Mouse (Mus musculus) cerebellum, adult 11-12 months (tissue): ENCODE data around the gene Agt.
A peak's percentile ranks its signal among the peaks of the same experiment; 100 is the strongest.

ENCODE experiments used
- DNase-seq: peaks from one replicate; pipeline ENCODE4 v3.0.0; 2022

The Agt gene

GRCm38 (mm10) chr8:124569593-124569992 lies at the start of gene Agt:
Gene Agt (minus strand): TSS chr8:124569706.
- DNase-seq, result peak; percentile 64

- DNase-seq, result no peak
Observed at GRCm38 (mm10) chr8:124618252-124618651, 48.7 kb upstream of the Agt start.

- peak; percentile 84 for DNase-seq
Observed at GRCm38 (mm10) chr8:124617266-124617869, 47.9 kb upstream of the Agt start.

GRCm38 (mm10) chr8:124614325-124614724 lies 44.8 kb upstream of the Agt start:
- no peak for DNase-seq

- DNase-seq, result no peak
Observed at GRCm38 (mm10) chr8:124608972-124609353, 39.5 kb upstream of the Agt start.

GRCm38 (mm10) chr8:124608239-124608971 lies 38.9 kb upstream of the Agt start:
- no peak for DNase-seq

- no peak for DNase-seq
Observed at GRCm38 (mm10) chr8:124604066-124604465, 34.6 kb upstream of the Agt start.

GRCm38 (mm10) chr8:124589393-124589792 lies 19.9 kb upstream of the Agt start:
- no peak for DNase-seq

GRCm38 (mm10) chr8:124586556-124586955 lies 17.1 kb upstream of the Agt start:
- DNase-seq, result no peak

- peak; percentile 83 for DNase-seq
Observed at GRCm38 (mm10) chr8:124585718-124586425, 16.4 kb upstream of the Agt start.

GRCm38 (mm10) chr8:124576751-124577150 lies 7.2 kb upstream of the Agt start:
- DNase-seq, result no peak

GRCm38 (mm10) chr8:124575811-124576210 lies 6.3 kb upstream of the Agt start, which contains the start of gene Capn9:
Gene Capn9 (plus strand): TSS chr8:124576111.
- DNase-seq, result no peak

- peak; percentile 84 for DNase-seq
Observed at GRCm38 (mm10) chr8:124573552-124574340, 4.2 kb upstream of the Agt start.

- no peak for DNase-seq
Observed at GRCm38 (mm10) chr8:124572430-124572775, 2.9 kb upstream of the Agt start.

- DNase-seq, result no peak
Observed at GRCm38 (mm10) chr8:124571732-124572429, 2.4 kb upstream of the Agt start.

GRCm38 (mm10) chr8:124569100-124569499 lies 406 bp downstream of the Agt start:
- DNase-seq, result peak; percentile 45

- DNase-seq, result no peak
Observed at GRCm38 (mm10) chr8:124567584-124567983, 1.9 kb downstream of the Agt start.

GRCm38 (mm10) chr8:124567126-124567525 lies 2.4 kb downstream of the Agt start:
- no peak for DNase-seq

GRCm38 (mm10) chr8:124557476-124557875 lies 12.0 kb downstream of the Agt start:
- peak; percentile 86 for DNase-seq

GRCm38 (mm10) chr8:124556658-124557057 lies 12.8 kb downstream of the Agt start:
- peak; percentile 71 for DNase-seq

GRCm38 (mm10) chr8:124556164-124556563 lies 13.3 kb downstream of the Agt start:
- DNase-seq, result no peak

GRCm38 (mm10) chr8:124555113-124555750 lies 14.3 kb downstream of the Agt start:
- DNase-seq, result no peak
